Mouse (Mus musculus) neural tube, embryonic 15.5 days (tissue): ENCODE results near the gene Slc38a10. TPM values are rescaled to one million over a fixed set of nuclear protein-coding genes. Genes with fewer than 3 reads are reported as not detected.

Experiments used
- ATAC-seq: fragments of 200-750 bp; cut with Nextera tagmentation; 2 replicates; pipeline ENCODE4 v1.8.0; 2017; ENCODE audit warnings: mild to moderate bottlenecking, moderate TSS enrichment, moderate library complexity; ENCODE audit not compliant: low FRiP score
- H3K27ac ChIP-seq: fragments of 300-500 bp; sonication (generic); replicated peaks from 2 replicates; pipeline ENCODE4 v1.5.1; 2015; ENCODE audit warnings: mild to moderate bottlenecking, inconsistent platforms
- H3K27me3 ChIP-seq: fragments of 300-500 bp; sonication (generic); replicated peaks from 2 replicates; pipeline ENCODE4 v1.6.1; 2015; ENCODE audit warnings: inconsistent platforms
- H3K36me3 ChIP-seq: fragments of 300-500 bp; sonication (generic); 2 replicates; pipeline ENCODE4 v1.6.1; 2015; ENCODE audit warnings: inconsistent platforms
- H3K4me1 ChIP-seq: fragments of 300-500 bp; sonication (generic); 2 replicates; pipeline ENCODE4 v1.6.1; 2015; ENCODE audit warnings: inconsistent platforms
- H3K4me2 ChIP-seq: fragments of 300-500 bp; sonication (generic); 2 replicates; pipeline ENCODE4 v1.6.1; 2015; ENCODE audit warnings: inconsistent platforms, mild to moderate bottlenecking, moderate library complexity
- H3K4me3 ChIP-seq: fragments of 300-500 bp; sonication (generic); replicated peaks from 2 replicates; pipeline ENCODE4 v1.5.1; 2015; ENCODE audit warnings: mild to moderate bottlenecking, inconsistent platforms
- H3K9ac ChIP-seq: fragments of 300-500 bp; sonication (generic); replicated peaks from 2 replicates; pipeline ENCODE4 v1.6.1; 2015; ENCODE audit warnings: mild to moderate bottlenecking, inconsistent platforms
- H3K9me3 ChIP-seq: fragments of 300-500 bp; sonication (generic); replicated peaks from 2 replicates; pipeline ENCODE4 v1.6.1; 2016; ENCODE audit warnings: inconsistent platforms
- WGBS: fragments of 180-500 bp; shearing (Covaris S2); methylation state at CpG from one replicate; pipeline ENCODE4 v1.1.7; 2015; ENCODE audit warnings: mixed read lengths; 5-methylcytosine and 5-hydroxymethylcytosine counted together
- polyA plus RNA-seq: library from polyadenylated mRNA; unstranded; fragments of >200 nt; fragmentation: Nextera tagmentation; extraction: Ambion mirVana; gene quantifications from 2 replicates; pipeline ENCODE4 v1.2.1, GENCODE M21; 2015

The Slc38a10 gene
- polyA plus RNA-seq, 1 experiment from 2014 or later, result 107 TPM

- H3K4me1 ChIP-seq, result peaks cover 17% of the 10 kb centered on the region
- peak overlapping the region; percentile 63 for H3K4me3 ChIP-seq
- H3K9ac ChIP-seq, result peak overlapping the region; percentile 78
- H3K27ac ChIP-seq, result peak overlapping the region; percentile 85
- H3K36me3 ChIP-seq, result peaks cover 23% of the 10 kb centered on the region
- H3K27me3 ChIP-seq, result no peaks in the 10 kb centered on the region
- H3K4me2 ChIP-seq, result peak overlapping the region; percentile 87
- H3K9me3 ChIP-seq, result no peaks in the 10 kb centered on the region
- ATAC-seq, result peak; percentile 27
- WGBS, result under 1% methylated on average over 24 of the region's 25 CpGs
Observed at GRCm38 (mm10) chr11:120085891-120086627, 65.1 kb downstream of the Slc38a10 start.

GRCm38 (mm10) chr11:120080282-120080681, 70.9 kb downstream of the Slc38a10 start:
- H3K4me1 ChIP-seq, result peaks cover 7% of the 10 kb centered on the region
- H3K27ac ChIP-seq, result no peak overlapping the region
- H3K4me2 ChIP-seq, result no peak overlapping the region
- H3K36me3 ChIP-seq, result peaks cover 62% of the 10 kb centered on the region
- H3K4me3 ChIP-seq, result no peak overlapping the region
- ATAC-seq, result no peak
- H3K9ac ChIP-seq, result no peak overlapping the region
- WGBS, result 94% methylated on average over 6 of the region's 6 CpGs
- H3K9me3 ChIP-seq, result no peaks in the 10 kb centered on the region
- no peaks in the 10 kb centered on the region for H3K27me3 ChIP-seq

- WGBS, result 78% methylated on average over 3 of the region's 3 CpGs
- Histone ChIP-seq H3K4me2 (no peak overlapping the region), H3K4me1 (peaks cover 12% of the 10 kb centered on the region), H3K27ac (no peak overlapping the region), H3K9ac (no peak overlapping the region), H3K36me3 (peaks cover 73% of the 10 kb centered on the region), H3K9me3 (no peaks in the 10 kb centered on the region), H3K4me3 (no peak overlapping the region), H3K27me3 (no peaks in the 10 kb centered on the region)
- ATAC-seq, result no peak
Observed at GRCm38 (mm10) chr11:120076191-120076590, 75.0 kb downstream of the Slc38a10 start.

- no peak overlapping the region for H3K4me3 ChIP-seq
- H3K27ac ChIP-seq, result no peak overlapping the region
- no peak overlapping the region for H3K4me2 ChIP-seq
- WGBS, result 93% methylated on average over 9 of the region's 9 CpGs
- H3K9ac ChIP-seq, result no peak overlapping the region
- H3K4me1 ChIP-seq, result peaks cover 19% of the 10 kb centered on the region
- H3K27me3 ChIP-seq, result no peaks in the 10 kb centered on the region
- peaks cover 67% of the 10 kb centered on the region for H3K36me3 ChIP-seq
- no peak for ATAC-seq
- no peaks in the 10 kb centered on the region for H3K9me3 ChIP-seq
Observed at GRCm38 (mm10) chr11:120072986-120073647, 78.0 kb downstream of the Slc38a10 start.

- Histone ChIP-seq H3K4me2 (no peak overlapping the region), H3K27me3 (no peaks in the 10 kb centered on the region), H3K9me3 (no peaks in the 10 kb centered on the region), H3K4me3 (no peak overlapping the region), H3K36me3 (peaks cover 70% of the 10 kb centered on the region), H3K9ac (no peak overlapping the region), H3K4me1 (peaks cover 19% of the 10 kb centered on the region), H3K27ac (no peak overlapping the region)
- WGBS, result 88% methylated on average over 7 of the region's 7 CpGs
- no peak for ATAC-seq
Observed at GRCm38 (mm10) chr11:120071731-120072320, 79.3 kb downstream of the Slc38a10 start.

GRCm38 (mm10) chr11:120071065-120071464, 80.1 kb downstream of the Slc38a10 start:
- H3K9ac ChIP-seq, result no peak overlapping the region
- H3K4me2 ChIP-seq, result no peak overlapping the region
- no peak overlapping the region for H3K4me3 ChIP-seq
- H3K27me3 ChIP-seq, result no peaks in the 10 kb centered on the region
- no peak overlapping the region for H3K27ac ChIP-seq
- H3K9me3 ChIP-seq, result no peaks in the 10 kb centered on the region
- 21% methylated on average over 12 of the region's 12 CpGs for WGBS
- peaks cover 65% of the 10 kb centered on the region for H3K36me3 ChIP-seq
- ATAC-seq, result no peak
- H3K4me1 ChIP-seq, result peaks cover 19% of the 10 kb centered on the region

- Histone ChIP-seq H3K4me3 (no peak overlapping the region), H3K27ac (no peak overlapping the region), H3K36me3 (peaks cover 60% of the 10 kb centered on the region), H3K4me1 (peaks cover 17% of the 10 kb centered on the region), H3K4me2 (no peak overlapping the region), H3K9ac (no peak overlapping the region), H3K27me3 (no peaks in the 10 kb centered on the region), H3K9me3 (no peaks in the 10 kb centered on the region)
- 91% methylated on average over 26 of the region's 27 CpGs for WGBS
- ATAC-seq, result no peak
Observed at GRCm38 (mm10) chr11:120070286-120070930, 80.7 kb downstream of the Slc38a10 start.

GRCm38 (mm10) chr11:120069261-120069660, 81.9 kb downstream of the Slc38a10 start:
- Histone ChIP-seq H3K9me3 (no peaks in the 10 kb centered on the region), H3K4me1 (peaks cover 6% of the 10 kb centered on the region)

GRCm38 (mm10) chr11:120067834-120068233, 83.3 kb downstream of the Slc38a10 start:
- Histone ChIP-seq H3K9me3 (no peaks in the 10 kb centered on the region), H3K9ac (no peak overlapping the region), H3K36me3 (peaks cover 61% of the 10 kb centered on the region), H3K27ac (no peak overlapping the region), H3K4me3 (no peak overlapping the region), H3K4me2 (no peak overlapping the region), H3K27me3 (no peaks in the 10 kb centered on the region), H3K4me1 (peaks cover 6% of the 10 kb centered on the region)
- WGBS, result 63% methylated on average over 17 of the region's 17 CpGs
- no peak for ATAC-seq

More at GRCm38 (mm10) chr11:120069261-120069660, 81.9 kb downstream of the Slc38a10 start:
- Histone ChIP-seq H3K4me2 (no peak overlapping the region), H3K36me3 (peaks cover 61% of the 10 kb centered on the region), H3K4me3 (no peak overlapping the region), H3K27me3 (no peaks in the 10 kb centered on the region), H3K27ac (no peak overlapping the region), H3K9ac (no peak overlapping the region)
- WGBS, result 23% methylated on average over 11 of the region's 11 CpGs
- ATAC-seq, result no peak

- Histone ChIP-seq H3K36me3 (peaks cover 36% of the 10 kb centered on the region), H3K4me3 (no peak overlapping the region), H3K9me3 (no peaks in the 10 kb centered on the region), H3K4me2 (no peak overlapping the region), H3K9ac (no peak overlapping the region), H3K27me3 (no peaks in the 10 kb centered on the region), H3K4me1 (peaks cover 6% of the 10 kb centered on the region), H3K27ac (no peak overlapping the region)
- no peak for ATAC-seq
- WGBS, result 33% methylated on average over 10 of the region's 10 CpGs
Observed at GRCm38 (mm10) chr11:120065291-120065690, 85.9 kb downstream of the Slc38a10 start.

GRCm38 (mm10) chr11:120064668-120065040, 86.5 kb downstream of the Slc38a10 start:
- no peaks in the 10 kb centered on the region for H3K27me3 ChIP-seq
- H3K27ac ChIP-seq, result no peak overlapping the region
- no peak overlapping the region for H3K4me2 ChIP-seq
- H3K4me1 ChIP-seq, result peaks cover 5% of the 10 kb centered on the region
- H3K4me3 ChIP-seq, result no peak overlapping the region
- peaks cover 32% of the 10 kb centered on the region for H3K36me3 ChIP-seq
- WGBS, result 90% methylated on average over 11 of the region's 11 CpGs
- ATAC-seq, result no peak
- no peaks in the 10 kb centered on the region for H3K9me3 ChIP-seq
- no peak overlapping the region for H3K9ac ChIP-seq
